In the genomic region with DNA sequence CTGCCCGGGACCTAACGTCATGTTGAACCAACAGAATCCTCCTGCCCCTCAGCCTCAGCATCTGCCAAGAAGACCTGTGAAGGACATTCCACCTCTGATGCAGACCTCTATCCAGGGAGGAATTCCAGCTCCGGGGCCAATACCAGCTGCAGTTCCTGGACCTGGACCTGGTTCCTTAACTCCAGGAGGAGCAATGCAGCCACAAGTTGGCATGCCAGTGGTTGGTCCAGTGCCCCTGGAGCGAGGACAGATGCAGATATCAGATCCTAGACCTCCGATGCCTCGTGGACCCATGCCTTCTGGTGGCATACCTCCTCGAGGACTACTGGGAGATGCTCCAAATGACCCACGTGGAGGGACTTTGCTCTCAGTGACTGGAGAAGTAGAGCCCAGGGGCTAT, we compare ENCODE assay signal across 8 mouse cellular contexts. TPM values are rescaled to one million over a fixed set of nuclear protein-coding genes. Genes with fewer than 3 reads are reported as not detected.
DNase-seq lines count a peak whose midpoint lies in the region; ATAC-seq and TF ChIP-seq lines count a peak whose summit lies in the region.

No protein-coding gene starts in this region.

- WGBS in heart, adult 2 months, result 75% methylated on average over 8 of the region's 8 CpGs
- 95% methylated on average over 8 of the region's 8 CpGs for WGBS in embryonic facial prominence, embryonic 13.5 days
- WGBS in intestine, embryonic 14.5 days, result 95% methylated on average over 8 of the region's 8 CpGs
- 93% methylated on average over 8 of the region's 8 CpGs for WGBS in neural tube, embryonic 12.5 days

- H3K9ac ChIP-seq in heart, adult 2 months (ENCODE audit: low read depth, low read length), result no peak overlapping the region
- H3K9ac ChIP-seq in embryonic facial prominence, embryonic 13.5 days, result peak overlapping the region; percentile 82
- H3K9ac ChIP-seq in intestine, embryonic 14.5 days (ENCODE audit: low read length), result no peak overlapping the region; the same call in 1 of the 2 replicates
- H3K9ac ChIP-seq in neural tube, embryonic 12.5 days, result peak overlapping the region; percentile 61; the same call in 1 of the 2 replicates

- peak in 1 of 2 experiments; percentile 10 for DNase-seq in heart, adult 2 months
- no peak for DNase-seq in heart, adult 8-10 months (ENCODE audit: low spot score)
- DNase-seq in intestine, embryonic 14.5 days (ENCODE audit: low spot score), result no peak
- DNase-seq in spleen, adult 12 weeks (ENCODE audit: low spot score), result no peak

- no peaks in the 10 kb centered on the region for H3K79me2 ChIP-seq in heart, adult 2 months (replicated peaks; ENCODE audit: control insufficient read depth, insufficient read depth, low read length)

- no peaks in the 10 kb centered on the region for H3K27me3 ChIP-seq in heart, adult 2 months (ENCODE audit: control insufficient read depth, insufficient read depth, low read length)
- H3K27me3 ChIP-seq in E14TG2a.4 (ENCODE audit: insufficient read depth, low read length), result no peaks in the 10 kb centered on the region
- H3K27me3 ChIP-seq in embryonic facial prominence, embryonic 13.5 days, result no peaks in the 10 kb centered on the region
- no peaks in the 10 kb centered on the region for H3K27me3 ChIP-seq in intestine, embryonic 14.5 days (replicated peaks; ENCODE audit: control insufficient read depth, insufficient read depth, low read length)
- H3K27me3 ChIP-seq in neural tube, embryonic 12.5 days (replicated peaks), result no peaks in the 10 kb centered on the region

- intact Hi-C loops in heart, adult 2 months (cut with DNase I), result loop anchor here (10.0 kb wide), 1 partner anchor 681 kb away; the partner anchor contains the start of gene Prkg1

- H3K36me3 ChIP-seq in heart, adult 2 months (ENCODE audit: control insufficient read depth, insufficient read depth, low read length), result peaks cover 14% of the 10 kb centered on the region
- H3K36me3 ChIP-seq in E14TG2a.4 (ENCODE audit: insufficient read depth, low read length), result peaks cover 39% of the 10 kb centered on the region
- peaks cover 42% of the 10 kb centered on the region for H3K36me3 ChIP-seq in embryonic facial prominence, embryonic 13.5 days
- peaks cover 26% of the 10 kb centered on the region for H3K36me3 ChIP-seq in intestine, embryonic 14.5 days (ENCODE audit: control insufficient read depth, insufficient read depth, low read length)
- H3K36me3 ChIP-seq in neural tube, embryonic 12.5 days, result peaks cover 32% of the 10 kb centered on the region

- peak overlapping the region; percentile 74 for H3K4me3 ChIP-seq in heart, adult 2 months
- H3K4me3 ChIP-seq in E14TG2a.4 (replicated peaks; ENCODE audit: low read length), result peak overlapping the region; percentile 98
- H3K4me3 ChIP-seq in embryonic facial prominence, embryonic 13.5 days, result peak overlapping the region; percentile 69
- peak overlapping the region; percentile 80 for H3K4me3 ChIP-seq in intestine, embryonic 14.5 days (ENCODE audit: low read depth, low read length)
- peak overlapping the region; percentile 57 for H3K4me3 ChIP-seq in neural tube, embryonic 12.5 days

- H3K4me1 ChIP-seq in heart, adult 2 months (ENCODE audit: control insufficient read depth, insufficient read depth, low read length), result peaks cover 8% of the 10 kb centered on the region
- H3K4me1 ChIP-seq in E14TG2a.4 (replicated peaks; ENCODE audit: low read depth, low read length), result peaks cover 30% of the 10 kb centered on the region
- peaks cover 17% of the 10 kb centered on the region for H3K4me1 ChIP-seq in embryonic facial prominence, embryonic 13.5 days
- peaks cover 10% of the 10 kb centered on the region for H3K4me1 ChIP-seq in intestine, embryonic 14.5 days (replicated peaks; ENCODE audit: control insufficient read depth, insufficient read depth, low read length)
- H3K4me1 ChIP-seq in neural tube, embryonic 12.5 days, result peaks cover 15% of the 10 kb centered on the region

- TF ChIP-seq EP300 in heart, adult 2 months (IDR thresholded peaks at IDR 0.05; ENCODE audit: insufficient read depth, low read depth, low read length), result no peak

- TF ChIP-seq POLR2A in heart, adult 2 months (IDR thresholded peaks at IDR 0.05; ENCODE audit: insufficient read depth, low read depth, low read length), result no peak

- no peaks in the 10 kb centered on the region for H3K9me3 ChIP-seq in E14TG2a.4 (ENCODE audit: low read length)
- peaks cover 13% of the 10 kb centered on the region for H3K9me3 ChIP-seq in embryonic facial prominence, embryonic 13.5 days
- H3K9me3 ChIP-seq in intestine, embryonic 14.5 days (ENCODE audit: control insufficient read depth, low read length), result peaks cover 3% of the 10 kb centered on the region; the same call in 1 of the 2 replicates
- H3K9me3 ChIP-seq in neural tube, embryonic 12.5 days, result no peaks in the 10 kb centered on the region

- peak overlapping the region; percentile 73 for H3K4me2 ChIP-seq in embryonic facial prominence, embryonic 13.5 days
- H3K4me2 ChIP-seq in intestine, embryonic 14.5 days (ENCODE audit: low read length), result peak overlapping the region; percentile 91
- peak overlapping the region; percentile 81 for H3K4me2 ChIP-seq in neural tube, embryonic 12.5 days (replicated peaks)

- no peak overlapping the region for H3K27ac ChIP-seq in heart, adult 2 months
- no peak overlapping the region for H3K27ac ChIP-seq in embryonic facial prominence, embryonic 13.5 days
- H3K27ac ChIP-seq in intestine, embryonic 14.5 days (ENCODE audit: low read depth), result no peak overlapping the region
- H3K27ac ChIP-seq in neural tube, embryonic 12.5 days, result no peak overlapping the region

- ATAC-seq in embryonic facial prominence, embryonic 13.5 days (ENCODE audit: insufficient number of reproducible peaks, insufficient read depth, low FRiP score, low TSS enrichment, low read depth), result no peak
- ATAC-seq in intestine, embryonic 14.5 days (replicated peaks; ENCODE audit: low FRiP score, low TSS enrichment, low read depth), result no peak; the same call in 1 of the 2 replicates
- ATAC-seq in neural tube, embryonic 12.5 days (ENCODE audit: low FRiP score, low read depth), result no peak
- no peak for ATAC-seq in granulocyte monocyte progenitor cell, adult 5-6 weeks (replicated peaks; ENCODE audit: poor library complexity, severe bottlenecking)

- TF ChIP-seq CTCF in heart, adult 2 months (IDR thresholded peaks at IDR 0.05), result no peak
- TF ChIP-seq CTCF in E14TG2a.4 (conservative IDR thresholded peaks at IDR 0.05; ENCODE audit: low read length), result no peak

RNA-seq across cellular contexts. Expression of gene Cstf2t, which starts 1.1 kb away (rescaled TPM):
- total RNA-seq in heart, adult 2 months (2021), result 10 to 100 TPM; 23.9 to 26.8 TPM
- polyA plus RNA-seq in heart, adult 2 months (2012; rRNA removed), result 9.6 and 17.8 TPM in 2 replicates
- total RNA-seq in heart, adult 8-10 months (2022), result 10 to 100 TPM; 22.4 to 27.1 (median 25.7) TPM
- polyA plus RNA-seq in embryonic facial prominence, embryonic 13.5 days (2015; fragmentation: Nextera tagmentation; extraction: Ambion mirVana), result 54.6 and 57.6 TPM in 2 replicates
- polyA plus RNA-seq in intestine, embryonic 14.5 days (2014; fragmentation: Nextera tagmentation; extraction: Ambion mirVana), result 27.7 and 28.3 TPM in 2 replicates
- 75.9 and 79.0 TPM in 2 replicates for polyA plus RNA-seq in neural tube, embryonic 12.5 days (2016; fragmentation: Nextera tagmentation; extraction: Ambion mirVana)
- total RNA-seq in granulocyte monocyte progenitor cell, adult 5-6 weeks (2014; fragmentation: Nextera tagmentation), result 15.6 and 15.9 TPM in 2 replicates
- 33.2 and 36.8 TPM in 2 replicates for total RNA-seq in granulocyte monocyte progenitor cell, adult 5-6 weeks (2017)

Comparison
In these comparisons a context has a peak if more than half of its experiments do, and no peak if none do; other contexts are left out.
1. H3K9ac ChIP-seq: peak in embryonic facial prominence, embryonic 13.5 days (single experiment) and neural tube, embryonic 12.5 days (single experiment); none in heart, adult 2 months (single experiment) and intestine, embryonic 14.5 days (single experiment).
2. Peak in every context shown above with its lines, with median percentiles within 50 percentile points of each other: H3K4me3 ChIP-seq and H3K4me2 ChIP-seq.